Mouse (Mus musculus): ENCODE data around the gene Cep135.

- TF ChIP-seq POLR2A (IDR thresholded peaks at IDR 0.05; ENCODE audit: extremely low read depth, insufficient read depth, low read length) (no peak), CTCF (IDR thresholded peaks at IDR 0.05; ENCODE audit: low read depth, low read length) (no peak)
Measured at GRCm38 (mm10) chr5:76574251-76574650, 14.2 kb upstream of the Cep135 start.
